Mouse (Mus musculus): ENCODE measurements around the gene Psma7.

DNA sequence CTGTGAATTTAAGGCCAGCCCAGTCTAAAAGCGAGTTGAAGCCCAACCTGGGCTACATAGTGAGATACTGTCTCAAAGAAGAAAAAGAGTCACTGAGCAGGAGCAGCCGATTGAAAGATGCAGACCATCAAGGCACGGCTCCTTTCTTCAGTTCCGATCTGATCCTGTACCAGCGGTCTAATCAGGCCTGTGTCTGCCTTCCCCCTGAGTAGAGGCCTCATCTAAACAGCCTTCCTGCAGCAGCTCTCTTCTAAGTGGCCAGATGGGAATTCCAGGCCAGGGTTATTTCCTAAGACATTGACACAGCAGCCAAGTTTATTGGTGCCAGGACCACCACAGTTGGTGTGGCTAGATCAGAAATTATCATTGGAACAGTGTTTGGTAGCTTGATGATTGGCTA lies 49.2 kb downstream of the Psma7 start:
- TF ChIP-seq CTCF (IDR thresholded peaks at IDR 0.05) (no peak), EP300 (IDR thresholded peaks at IDR 0.05) (no peak)
